Mouse (Mus musculus) stomach, embryonic 14.5 days (tissue): ENCODE measurements around the gene Nkx6-1. TPM values are rescaled to one million over a fixed set of nuclear protein-coding genes. Genes with fewer than 3 reads are reported as not detected.
A peak's percentile ranks its signal among the peaks of the same experiment; 100 is the strongest.

ENCODE experiments used
- ATAC-seq: fragments of 200-750 bp; cut with Nextera tagmentation; 2 replicates; pipeline ENCODE4 v1.8.0; 2017; ENCODE audit warnings: low read depth, moderate TSS enrichment; ENCODE audit not compliant: insufficient number of reproducible peaks, insufficient read depth, low FRiP score
- H3K27ac ChIP-seq: fragments of 300-500 bp; sonication (generic); 2 replicates; pipeline ENCODE4 v1.5.1; 2014; ENCODE audit warnings: mild to moderate bottlenecking, low read length, moderate library complexity, mixed read lengths
- H3K27me3 ChIP-seq: fragments of 300-500 bp; sonication (generic); 2 replicates; pipeline ENCODE4 v1.6.1; 2014; ENCODE audit warnings: low read length, control low read depth, mixed read lengths; ENCODE audit not compliant: control insufficient read depth, insufficient read depth
- H3K36me3 ChIP-seq: fragments of 300-500 bp; sonication (generic); 2 replicates; pipeline ENCODE4 v1.6.1; 2014; ENCODE audit warnings: mild to moderate bottlenecking, control low read depth, low read length, moderate library complexity, mixed read lengths; ENCODE audit not compliant: control insufficient read depth, insufficient read depth
- H3K4me1 ChIP-seq: fragments of 300-500 bp; sonication (generic); 2 replicates; pipeline ENCODE4 v1.6.1; 2014; ENCODE audit warnings: low read length, control low read depth, mixed read lengths; ENCODE audit not compliant: control insufficient read depth, insufficient read depth
- H3K4me2 ChIP-seq: fragments of 300-500 bp; sonication (generic); replicated peaks from 2 replicates; pipeline ENCODE4 v1.6.1; 2014; ENCODE audit warnings: low read depth, low read length, control low read depth
- H3K4me3 ChIP-seq: fragments of 300-500 bp; sonication (generic); 2 replicates; pipeline ENCODE4 v1.5.1; 2014; ENCODE audit warnings: low read depth, low read length, control low read depth
- H3K9ac ChIP-seq: fragments of 300-500 bp; sonication (generic); replicated peaks from 2 replicates; pipeline ENCODE4 v1.6.1; 2014; ENCODE audit warnings: low read depth, mild to moderate bottlenecking, control low read depth, low read length, moderate library complexity, mixed read lengths
- H3K9me3 ChIP-seq: fragments of 300-500 bp; sonication (generic); 2 replicates; pipeline ENCODE4 v1.6.1; 2016; ENCODE audit warnings: low read depth, low read length, control low read depth; ENCODE audit not compliant: control insufficient read depth
- WGBS: fragments of 180-500 bp; shearing (Covaris S2); extraction: QIAGEN DNeasy Blood & Tissue Kit; methylation state at CpG from one replicate; pipeline ENCODE4 v1.1.7; 2014; 5-methylcytosine and 5-hydroxymethylcytosine counted together
- polyA plus RNA-seq: library from polyadenylated mRNA; unstranded; fragments of >200 nt; fragmentation: Nextera tagmentation; extraction: Ambion mirVana; gene quantifications from 2 replicates; pipeline ENCODE4 v1.2.1, GENCODE M21; 2014

Gene Nkx6-1
- polyA plus RNA-seq, 1 experiment from 2014 or later: 3.3 TPM

DNA sequence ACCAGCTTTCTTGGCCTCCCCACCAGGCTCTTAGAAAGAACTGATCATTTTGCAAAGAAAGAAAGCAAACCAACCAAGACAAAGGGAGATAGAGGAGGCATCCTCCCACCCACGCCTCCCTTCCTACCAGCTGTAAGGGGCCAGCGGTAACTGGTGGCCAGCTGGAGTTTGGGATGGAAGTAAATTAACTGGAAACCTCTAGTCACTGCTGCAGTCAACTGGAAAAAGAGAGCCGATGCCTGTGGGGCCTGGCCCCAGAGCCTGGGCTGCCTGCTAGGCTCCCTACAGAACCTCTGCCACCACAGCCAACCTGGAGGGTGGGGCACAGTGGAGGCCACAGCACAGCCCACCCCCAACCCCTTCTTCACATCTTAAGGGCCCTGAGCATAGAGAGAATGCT, 8.7 kb downstream of the Nkx6-1 start:
- H3K4me3 ChIP-seq: no peak overlapping the region
- H3K4me1 ChIP-seq: 0 out of 2 replicates have a peak, but pooled peaks cover 3% of the 10 kb centered on the region
- WGBS: 12% methylated on average over 3 of the region's 3 CpGs
- no peak overlapping the region for H3K9ac ChIP-seq
- peaks cover 29% of the 10 kb centered on the region for H3K27me3 ChIP-seq
- no peak overlapping the region for H3K27ac ChIP-seq
- H3K9me3 ChIP-seq: no peaks in the 10 kb centered on the region
- no peak for ATAC-seq
- no peak overlapping the region for H3K4me2 ChIP-seq
- H3K36me3 ChIP-seq: no peaks in the 10 kb centered on the region

GRCm38 (mm10) chr5:101655418-101655817, 9.4 kb downstream of the Nkx6-1 start:
- no peak for ATAC-seq
- peaks cover 29% of the 10 kb centered on the region for H3K27me3 ChIP-seq

DNA sequence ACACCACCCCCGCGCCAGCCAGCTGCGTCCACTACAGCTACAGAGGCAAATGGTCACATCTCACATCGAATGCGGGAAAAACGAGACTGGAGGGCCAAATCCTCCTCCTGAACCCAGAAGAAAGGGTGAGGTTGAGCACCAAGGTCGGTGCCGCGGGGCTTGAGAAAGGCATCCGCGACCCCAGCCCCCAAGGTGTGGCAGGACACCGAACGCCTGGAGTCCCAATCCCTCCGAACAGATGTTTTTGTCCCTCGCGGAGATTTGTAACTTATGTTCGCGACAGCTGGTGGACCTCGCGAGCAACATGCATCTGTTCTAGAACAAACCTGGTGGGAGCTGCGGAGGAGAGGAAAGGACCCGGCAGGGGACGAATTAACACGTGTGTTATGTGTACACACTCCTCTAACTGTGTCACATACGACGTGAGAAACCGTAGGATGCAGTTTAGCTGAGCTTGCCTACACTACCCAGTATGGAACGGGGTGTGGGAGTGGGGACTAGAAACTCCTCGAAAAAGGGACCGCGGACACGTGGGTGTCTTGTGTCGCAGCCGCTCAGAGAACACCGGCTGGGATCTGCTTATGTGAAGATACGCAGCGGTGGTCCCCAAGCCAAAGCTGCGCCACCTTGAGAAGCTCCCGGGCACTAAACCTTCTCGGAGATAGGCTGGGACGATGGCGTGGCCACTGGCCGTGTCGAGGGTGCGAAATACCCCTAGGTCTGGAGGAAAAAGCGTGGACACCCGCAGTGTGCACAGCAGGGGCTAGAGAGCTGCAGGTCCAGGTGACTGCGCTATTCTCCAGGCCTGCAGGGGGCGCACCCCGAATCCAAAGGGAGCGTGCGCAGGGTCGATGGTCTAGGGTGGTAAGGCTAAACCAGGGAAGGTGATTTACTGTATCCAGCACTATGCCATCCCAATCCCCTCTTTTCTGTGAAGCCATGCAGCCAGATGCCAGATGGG, 16.8 kb downstream of the Nkx6-1 start:
- Histone ChIP-seq H3K4me2 (peak overlapping the region; percentile 23), H3K9ac (no peak overlapping the region), H3K9me3 (no peaks in the 10 kb centered on the region), H3K4me3 (peak overlapping the region; percentile 8; the same call in 1 of the 2 replicates), H3K27me3 (peaks cover 48% of the 10 kb centered on the region), H3K4me1 (no peaks in the 10 kb centered on the region), H3K36me3 (no peaks in the 10 kb centered on the region), H3K27ac (no peak overlapping the region)
- ATAC-seq: peak; percentile 46; the same call in 1 of the 2 replicates
- 4% methylated on average over 53 of the region's 53 CpGs for WGBS

More at GRCm38 (mm10) chr5:101655418-101655817, 9.4 kb downstream of the Nkx6-1 start:
- no peak overlapping the region for H3K27ac ChIP-seq
- no peaks in the 10 kb centered on the region for H3K36me3 ChIP-seq
- H3K9me3 ChIP-seq: no peaks in the 10 kb centered on the region
- 49% methylated on average over 7 of the region's 7 CpGs for WGBS
- H3K4me3 ChIP-seq: no peak overlapping the region
- no peak overlapping the region for H3K4me2 ChIP-seq
- 0 out of 2 replicates have a peak, but pooled peaks cover 3% of the 10 kb centered on the region for H3K4me1 ChIP-seq
- H3K9ac ChIP-seq: no peak overlapping the region

- Histone ChIP-seq H3K27me3 (peaks cover 48% of the 10 kb centered on the region), H3K36me3 (no peaks in the 10 kb centered on the region), H3K9ac (no peak overlapping the region), H3K4me3 (no peak overlapping the region), H3K4me2 (no peak overlapping the region), H3K27ac (no peak overlapping the region), H3K9me3 (no peaks in the 10 kb centered on the region), H3K4me1 (no peaks in the 10 kb centered on the region)
- ATAC-seq: no peak
- 35% methylated on average over 20 of the region's 20 CpGs for WGBS
These were observed 17.7 kb downstream of the Nkx6-1 start for GRCm38 (mm10) chr5:101646961-101647575.

DNA sequence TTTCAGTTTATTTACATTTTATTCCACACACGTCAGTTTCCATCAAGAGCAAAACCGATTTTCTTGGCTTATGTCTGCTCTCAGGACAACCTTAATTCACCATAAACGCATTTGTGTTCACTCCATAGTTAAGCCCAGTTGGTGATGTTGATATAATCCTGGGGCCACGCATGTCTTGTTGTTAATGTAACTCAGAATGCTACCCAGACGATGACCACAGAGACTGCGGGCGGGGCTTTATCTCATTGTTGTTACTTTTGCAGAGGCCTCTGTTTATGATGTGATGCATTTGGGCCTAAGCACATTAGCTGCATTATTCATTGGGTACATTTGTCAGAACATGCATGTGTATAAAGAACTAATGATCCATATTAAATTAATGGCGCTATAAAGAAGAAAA, 19.7 kb downstream of the Nkx6-1 start:
- peaks cover 48% of the 10 kb centered on the region for H3K27me3 ChIP-seq
- WGBS: 67% methylated on average over 8 of the region's 8 CpGs
- no peak overlapping the region for H3K27ac ChIP-seq
- no peak overlapping the region for H3K9ac ChIP-seq
- H3K4me1 ChIP-seq: no peaks in the 10 kb centered on the region
- H3K4me2 ChIP-seq: no peak overlapping the region
- no peak for ATAC-seq
- no peaks in the 10 kb centered on the region for H3K36me3 ChIP-seq
- H3K9me3 ChIP-seq: no peaks in the 10 kb centered on the region
- no peak overlapping the region for H3K4me3 ChIP-seq

DNA sequence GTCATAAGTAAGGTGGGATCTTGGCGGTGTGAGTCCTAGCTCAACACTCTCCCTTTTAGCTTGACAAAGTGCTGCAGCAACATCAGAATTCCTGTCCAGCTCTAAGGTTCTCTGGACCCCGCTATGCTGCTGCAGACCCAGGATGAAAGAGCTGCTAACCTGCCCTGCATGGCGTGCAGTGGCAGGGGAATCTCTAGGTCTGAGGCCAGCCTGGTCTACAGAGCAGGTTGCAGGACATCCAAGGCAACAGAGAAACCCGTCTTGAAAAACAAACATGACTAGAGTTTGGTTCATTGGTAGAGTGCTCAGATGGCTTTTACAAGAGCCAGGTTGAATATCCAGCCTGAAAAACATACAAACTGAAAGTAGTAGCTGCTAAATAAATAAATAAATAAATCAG, 26.7 kb downstream of the Nkx6-1 start:
- no peak overlapping the region for H3K4me2 ChIP-seq
- no peak overlapping the region for H3K4me3 ChIP-seq
- no peaks in the 10 kb centered on the region for H3K9me3 ChIP-seq
- H3K27ac ChIP-seq: no peak overlapping the region
- H3K27me3 ChIP-seq: 0 out of 2 replicates have a peak, but pooled peaks cover 2% of the 10 kb centered on the region
- no peak for ATAC-seq
- no peak overlapping the region for H3K9ac ChIP-seq
- no peaks in the 10 kb centered on the region for H3K4me1 ChIP-seq
- no peaks in the 10 kb centered on the region for H3K36me3 ChIP-seq
- WGBS: 84% methylated on average over 4 of the region's 4 CpGs

Other genes starting within 250 kb of the Nkx6-1 start
- gene Cds1, start 100.1 kb upstream of the Nkx6-1 start, polyA plus RNA-seq: 5.0 TPM in 2 replicates